Mouse (Mus musculus) left cerebral cortex, adult 8-10 months (tissue): ENCODE measurements around the gene Selenov. TPM values are rescaled to one million over a fixed set of nuclear protein-coding genes. Genes with fewer than 3 reads are reported as not detected.
"Not testable (repeated sequence)": the region's sequence is repeated elsewhere in the genome, so short reads cannot be mapped to it uniquely, and the experiment has no call there.

Source experiments
- DNase-seq, 2 experiments: peaks; one replicate each; pipeline ENCODE4 v3.0.0; 2022; ENCODE audit warnings: low spot score in 2 of 2
- total RNA-seq, 4 experiments: library from RNA; stranded (reverse); gene quantifications; 2 replicates each; pipeline ENCODE4 v1.2.4; 2022

Gene Selenov
- total RNA-seq, 4 experiments from 2014 or later, result 0.72 to 1.9 (median 1.0) TPM

GRCm38 (mm10) chr7:28298837-28299625 is 8.0 kb upstream of the Selenov start:
- DNase-seq, result no peak

DNA sequence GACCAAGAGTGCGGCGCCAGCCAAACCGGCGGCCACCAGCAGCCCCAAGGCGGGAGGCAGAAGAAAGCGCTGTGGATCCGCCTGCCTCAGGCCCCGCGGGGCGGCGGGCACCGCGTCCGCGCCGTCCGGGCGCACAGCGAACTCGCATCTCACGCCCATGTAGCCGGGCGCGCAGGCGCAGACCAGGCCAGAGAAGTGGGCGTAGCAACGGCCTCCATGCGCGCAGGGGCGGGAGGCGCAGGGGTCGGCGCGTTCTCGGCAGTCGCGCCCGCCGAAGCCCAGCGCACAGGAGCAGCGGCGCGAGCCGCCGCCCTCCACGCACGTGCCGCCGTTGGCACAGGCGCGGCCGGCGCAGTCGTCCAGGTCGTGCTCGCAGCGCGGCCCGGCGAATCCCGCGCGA is 3.5 kb upstream of the Selenov start:
- DNase-seq, result peak in 1 of 2 experiments; percentile 60

GRCm38 (mm10) chr7:28290165-28290564 is 821 bp downstream of the Selenov start:
- DNase-seq, result no peak

DNA sequence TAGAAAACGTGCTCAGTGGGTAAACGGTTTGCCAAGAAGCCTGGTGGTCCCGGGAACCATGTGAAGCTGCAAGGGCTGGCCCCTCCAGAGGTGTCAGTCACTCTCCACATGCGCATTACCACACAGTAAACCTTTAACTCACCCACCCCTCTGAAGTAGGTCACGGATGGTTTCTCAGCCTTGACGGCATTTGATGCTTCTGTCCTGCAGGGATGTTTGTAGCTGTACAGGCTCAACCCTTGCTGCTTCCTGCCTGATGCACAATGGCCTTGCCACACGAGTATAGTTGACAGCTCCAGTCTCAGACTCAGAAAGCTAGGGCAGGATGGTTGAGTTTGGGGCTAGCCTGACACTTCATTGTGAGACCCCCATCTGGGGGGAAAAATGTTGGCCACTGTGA is 10.4 kb downstream of the Selenov start:
- DNase-seq, result no peak

- DNase-seq, result no peak
Observed at GRCm38 (mm10) chr7:28278279-28278652, 12.7 kb downstream of the Selenov start.

GRCm38 (mm10) chr7:28277615-28278278 is 13.2 kb downstream of the Selenov start, which contains the start of gene Eid2b:
Gene Eid2b (plus strand): TSS chr7:28277739.
- peak; percentile 82 to 97 for DNase-seq

- DNase-seq, result no peak
Observed at GRCm38 (mm10) chr7:28277237-28277614, 13.8 kb downstream of the Selenov start.

DNA sequence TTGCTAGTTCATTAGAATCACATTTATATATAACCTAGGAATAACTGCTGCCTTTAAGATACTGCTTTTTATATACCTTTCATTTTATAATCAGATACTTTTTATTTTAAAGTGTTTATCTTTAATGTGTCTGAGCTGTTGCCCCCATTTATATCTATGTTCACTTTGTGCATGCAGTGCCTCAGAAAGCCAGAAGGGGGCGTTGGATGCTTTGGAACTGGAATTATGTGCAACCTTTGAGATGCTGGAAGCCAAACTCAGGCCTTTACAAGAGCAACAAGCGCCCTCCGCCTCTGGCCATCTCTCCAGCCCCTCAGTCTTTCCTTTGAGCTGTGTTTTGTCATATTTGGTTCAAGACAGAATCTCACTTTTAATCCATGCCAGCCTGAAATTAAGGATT is 19.2 kb downstream of the Selenov start:
- DNase-seq, result no peak

DNA sequence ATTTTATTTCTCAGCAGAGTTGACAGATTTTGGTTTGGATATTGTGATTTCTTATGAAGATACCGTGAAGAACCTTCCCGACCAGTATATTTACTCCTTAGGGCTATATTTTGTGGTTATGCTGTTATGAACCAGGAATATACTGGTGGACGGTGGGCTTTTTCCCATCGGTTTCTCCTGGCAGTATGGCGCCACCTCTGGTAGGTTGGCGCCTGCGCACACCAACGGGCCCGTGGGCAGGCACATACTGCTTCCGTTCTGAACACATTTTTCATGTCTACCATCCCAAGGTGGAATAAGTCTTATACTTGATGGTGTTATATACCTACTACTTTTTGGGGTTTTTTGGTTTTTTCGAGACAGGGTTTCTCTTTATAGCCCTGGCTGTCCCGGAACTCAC is 21.6 kb downstream of the Selenov start:
- DNase-seq, result no peak

- DNase-seq, result no peak
Observed at GRCm38 (mm10) chr7:28268576-28268975, 22.4 kb downstream of the Selenov start.

DNA sequence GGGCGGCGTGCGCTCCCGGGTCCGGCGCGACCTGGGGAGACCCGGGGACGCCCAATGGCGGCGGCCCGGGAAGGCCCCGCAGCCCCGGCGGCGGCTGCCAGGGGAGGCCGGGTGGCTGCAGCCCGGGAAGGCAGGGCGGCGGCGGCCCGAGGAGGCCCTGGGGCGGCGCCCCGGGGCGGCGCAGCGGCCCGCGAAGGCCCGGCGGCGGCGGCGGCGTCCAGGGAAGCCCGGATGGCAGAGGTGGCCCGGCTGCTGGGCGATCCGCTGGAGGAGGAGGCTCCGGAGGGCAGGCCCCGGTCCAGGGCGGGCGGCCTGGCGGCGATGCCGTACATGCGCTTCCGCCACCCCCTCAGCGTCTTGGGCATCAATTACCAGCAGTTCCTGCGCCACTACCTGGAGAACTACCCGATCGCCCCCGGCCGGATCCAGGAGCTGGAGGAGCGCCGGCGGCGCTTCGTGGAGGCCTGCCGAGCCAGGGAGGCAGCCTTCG is 22.9 kb downstream of the Selenov start:
- DNase-seq, result peak; percentile 40 to 42

GRCm38 (mm10) chr7:28267129-28268041 is 23.6 kb downstream of the Selenov start, which contains the start of gene Eid2:
Gene Eid2 (plus strand): TSS chr7:28267881.
- peak; percentile 68 to 90 for DNase-seq

- no peak for DNase-seq
Observed at GRCm38 (mm10) chr7:28265391-28265790, 25.6 kb downstream of the Selenov start.

DNA sequence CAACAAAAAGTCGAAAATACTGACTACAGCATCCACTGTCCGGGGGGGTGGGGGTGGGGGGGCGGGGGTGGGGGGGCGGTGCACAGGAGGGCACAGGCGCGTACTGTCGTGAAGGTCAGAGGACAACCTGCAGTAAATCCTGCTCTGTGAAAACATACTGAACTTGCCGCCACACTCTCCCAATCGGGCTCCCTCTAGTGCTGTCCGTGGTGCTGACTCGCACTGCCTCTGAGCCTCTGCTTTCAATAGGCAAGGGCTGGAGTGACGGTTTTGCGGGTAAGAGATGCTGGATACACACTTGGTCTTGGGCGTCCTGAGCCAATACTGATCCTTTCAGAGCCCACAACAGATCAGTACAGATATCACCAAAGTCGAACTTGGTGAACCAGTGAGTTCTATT is 27.2 kb downstream of the Selenov start:
- DNase-seq, result no peak

- no peak for DNase-seq
Observed at GRCm38 (mm10) chr7:28262861-28263260, 28.1 kb downstream of the Selenov start.

DNA sequence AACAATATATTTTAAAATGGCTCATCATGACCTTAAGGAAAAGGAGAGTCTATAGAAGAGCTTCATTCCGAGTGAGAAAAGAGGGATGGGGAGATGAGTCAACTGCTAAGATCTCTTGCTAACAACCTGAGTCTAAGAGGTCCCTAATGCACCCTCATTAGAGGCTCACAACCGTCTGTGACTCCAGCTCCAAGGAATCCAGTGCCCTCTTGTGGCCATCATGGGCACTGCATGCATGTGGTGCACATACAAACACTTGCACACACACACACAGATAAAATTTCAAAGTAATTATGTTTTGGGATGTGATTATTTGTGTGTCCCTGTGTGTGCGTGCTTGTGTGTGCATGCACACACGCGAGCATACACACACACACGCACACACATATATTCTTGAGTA is 35.5 kb downstream of the Selenov start:
- no peak for DNase-seq

GRCm38 (mm10) chr7:28254591-28254990 is 36.4 kb downstream of the Selenov start:
- no peak for DNase-seq

GRCm38 (mm10) chr7:28251976-28252375 is 39.0 kb downstream of the Selenov start:
- DNase-seq, result no peak

- DNase-seq, result no peak
Observed at GRCm38 (mm10) chr7:28248957-28249356, 42.0 kb downstream of the Selenov start.

- DNase-seq, result not testable (repeated sequence)
Observed at GRCm38 (mm10) chr7:28243943-28244342, 47.0 kb downstream of the Selenov start.
